Mouse (Mus musculus) G1E (cell line): ENCODE measurements around the gene Fbxo24.

Source experiments
- CTCF ChIP-seq: IDR thresholded peaks from 2 replicates; pipeline ENCODE4 v1.5.1; 2012; ENCODE audit warnings: low read depth, low read length, inconsistent platforms, mixed read lengths
- GATA1 ChIP-seq: IDR thresholded peaks from 2 replicates; pipeline ENCODE4 v1.6.1; 2012; ENCODE audit warnings: borderline replicate concordance, low read length, inconsistent platforms, mixed read lengths
- TAL1 ChIP-seq: conservative IDR thresholded peaks from 2 replicates; pipeline ENCODE4 v1.6.1; 2012; ENCODE audit warnings: low read depth, low read length, inconsistent platforms, mixed read lengths

DNA sequence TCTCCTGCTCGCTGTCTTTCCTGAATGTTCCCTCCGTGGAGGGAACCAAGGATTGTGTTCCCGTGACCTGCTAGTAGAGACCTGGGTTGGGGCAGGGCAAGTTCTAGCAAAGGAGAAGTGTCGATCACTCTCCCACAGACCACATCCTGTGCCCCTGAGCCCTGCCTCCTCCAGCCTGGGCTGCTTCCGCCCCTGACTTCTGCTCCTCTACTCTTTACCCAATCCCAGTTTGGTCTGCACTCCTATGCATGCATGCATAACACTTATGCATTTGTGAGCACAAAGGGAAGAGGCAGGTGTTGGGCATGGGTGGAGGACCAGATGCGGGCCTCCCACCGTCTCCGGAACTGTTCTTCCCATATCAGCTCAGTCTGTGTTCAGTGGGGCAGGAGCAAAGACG, 2.4 kb upstream of the Fbxo24 start:
- TF ChIP-seq CTCF (no peak), GATA1 (no peak), TAL1 (no peak)
